Mouse (Mus musculus): ENCODE measurements at regions not wholly inside any gene's neighbourhood (a gene's known extent, or its start where the extent isn't known, plus 50 kb on each side); places are given as distances from the start of the nearest gene placed in this dataset.

- WGBS = 96% methylated on average over 6 of the region's 6 CpGs
- DNase-seq (ENCODE audit: low spot score) = no peak
- Histone ChIP-seq H3K9me3 (replicated peaks) (no peaks in the 10 kb centered on the region), H3K4me1 (no peaks in the 10 kb centered on the region), H3K36me3 (no peaks in the 10 kb centered on the region), H3K27me3 (ENCODE audit: low read depth, poor library complexity, severe bottlenecking) (no peaks in the 10 kb centered on the region), H3K27ac (no peak overlapping the region), H3K4me3 (no peak overlapping the region)
Measured at GRCm38 (mm10) chr3:70224846-70225245, 217.4 kb downstream of the Otol1 start.

- 83% methylated on average over 4 of the region's 4 CpGs for WGBS
- no peaks in the 10 kb centered on the region for H3K4me1 ChIP-seq
- H3K27ac ChIP-seq = no peak overlapping the region
- no peaks in the 10 kb centered on the region for H3K36me3 ChIP-seq
- no peak overlapping the region for H3K4me3 ChIP-seq
- H3K27me3 ChIP-seq (ENCODE audit: low read depth, poor library complexity, severe bottlenecking) = no peaks in the 10 kb centered on the region
- no peaks in the 10 kb centered on the region for H3K9me3 ChIP-seq (replicated peaks)
- DNase-seq (ENCODE audit: low spot score) = no peak
Measured at GRCm38 (mm10) chr3:70227165-70227564, 219.8 kb downstream of the Otol1 start.

- WGBS = 72% methylated on average over 3 of the region's 3 CpGs
- Histone ChIP-seq H3K27ac (no peak overlapping the region), H3K27me3 (ENCODE audit: low read depth, poor library complexity, severe bottlenecking) (no peaks in the 10 kb centered on the region), H3K9me3 (replicated peaks) (no peaks in the 10 kb centered on the region), H3K36me3 (no peaks in the 10 kb centered on the region), H3K4me1 (0 out of 2 replicates have a peak, but pooled peaks cover 6% of the 10 kb centered on the region), H3K4me3 (no peak overlapping the region)
- no peak for DNase-seq (ENCODE audit: low spot score)
Measured at GRCm38 (mm10) chr3:70248655-70249054, 241.2 kb downstream of the Otol1 start.

GRCm38 (mm10) chr3:70249922-70250321 is 242.5 kb downstream of the Otol1 start:
- H3K27ac ChIP-seq = no peak overlapping the region
- no peak overlapping the region for H3K4me3 ChIP-seq
- no peaks in the 10 kb centered on the region for H3K9me3 ChIP-seq (replicated peaks)
- 88% methylated on average over 4 of the region's 4 CpGs for WGBS
- H3K4me1 ChIP-seq = 0 out of 2 replicates have a peak, but pooled peaks cover 6% of the 10 kb centered on the region
- H3K36me3 ChIP-seq = no peaks in the 10 kb centered on the region
- no peaks in the 10 kb centered on the region for H3K27me3 ChIP-seq (ENCODE audit: low read depth, poor library complexity, severe bottlenecking)
- DNase-seq (ENCODE audit: low spot score) = no peak

- DNase-seq (ENCODE audit: low spot score) = no peak
Measured at GRCm38 (mm10) chr3:70250733-70251132, 243.3 kb downstream of the Otol1 start.

GRCm38 (mm10) chr3:70263318-70263717 is 255.9 kb downstream of the Otol1 start:
- no peaks in the 10 kb centered on the region for H3K27me3 ChIP-seq (ENCODE audit: low read depth, poor library complexity, severe bottlenecking)
- WGBS = 79% methylated on average over 3 of the region's 3 CpGs
- H3K4me1 ChIP-seq = no peaks in the 10 kb centered on the region; the same call in 1 of the 2 replicates
- no peak for DNase-seq (ENCODE audit: low spot score)
- H3K9me3 ChIP-seq (replicated peaks) = no peaks in the 10 kb centered on the region
- no peak overlapping the region for H3K4me3 ChIP-seq
- no peaks in the 10 kb centered on the region for H3K36me3 ChIP-seq
- no peak overlapping the region for H3K27ac ChIP-seq

More at GRCm38 (mm10) chr3:70250733-70251132, 243.3 kb downstream of the Otol1 start:
- H3K4me3 ChIP-seq = no peak overlapping the region
- no peaks in the 10 kb centered on the region for H3K27me3 ChIP-seq (ENCODE audit: low read depth, poor library complexity, severe bottlenecking)
- H3K4me1 ChIP-seq = 0 out of 2 replicates have a peak, but pooled peaks cover 6% of the 10 kb centered on the region
- 75% methylated on average over 7 of the region's 7 CpGs for WGBS
- no peaks in the 10 kb centered on the region for H3K36me3 ChIP-seq
- no peaks in the 10 kb centered on the region for H3K9me3 ChIP-seq (replicated peaks)
- no peak overlapping the region for H3K27ac ChIP-seq

GRCm38 (mm10) chr3:70288590-70289388 is 281.4 kb downstream of the Otol1 start:
- Histone ChIP-seq H3K36me3 (no peaks in the 10 kb centered on the region), H3K9me3 (replicated peaks) (no peaks in the 10 kb centered on the region), H3K4me3 (no peak overlapping the region), H3K27ac (no peak overlapping the region), H3K27me3 (ENCODE audit: low read depth, poor library complexity, severe bottlenecking) (no peaks in the 10 kb centered on the region), H3K4me1 (0 out of 2 replicates have a peak, but pooled peaks cover 3% of the 10 kb centered on the region)
- WGBS = 73% methylated on average over 7 of the region's 7 CpGs
- DNase-seq (ENCODE audit: low spot score) = peak; percentile 30

GRCm38 (mm10) chr3:70307556-70307955 is 300.1 kb downstream of the Otol1 start:
- Histone ChIP-seq H3K4me3 (no peak overlapping the region), H3K9me3 (replicated peaks) (no peaks in the 10 kb centered on the region), H3K4me1 (no peaks in the 10 kb centered on the region), H3K27me3 (ENCODE audit: low read depth, poor library complexity, severe bottlenecking) (no peaks in the 10 kb centered on the region), H3K36me3 (no peaks in the 10 kb centered on the region), H3K27ac (no peak overlapping the region)
- no peak for DNase-seq (ENCODE audit: low spot score)
- 98% methylated on average over 1 of the region's 1 CpGs for WGBS

- DNase-seq (ENCODE audit: low spot score) = no peak
- Histone ChIP-seq H3K4me3 (no peak overlapping the region), H3K4me1 (peaks cover under 1% of the 10 kb centered on the region; the same call in 1 of the 2 replicates), H3K27ac (no peak overlapping the region), H3K36me3 (no peaks in the 10 kb centered on the region), H3K9me3 (replicated peaks) (no peaks in the 10 kb centered on the region), H3K27me3 (ENCODE audit: low read depth, poor library complexity, severe bottlenecking) (no peaks in the 10 kb centered on the region)
- WGBS = 84% methylated on average over 3 of the region's 3 CpGs
Measured at GRCm38 (mm10) chr3:70308061-70308461, 300.6 kb downstream of the Otol1 start.

GRCm38 (mm10) chr3:70309304-70309703 is 301.9 kb downstream of the Otol1 start:
- H3K27ac ChIP-seq = no peak overlapping the region
- no peak for DNase-seq (ENCODE audit: low spot score)
- WGBS = 88% methylated on average over 4 of the region's 4 CpGs

GRCm38 (mm10) chr3:70311055-70311454 is 303.6 kb downstream of the Otol1 start:
- Histone ChIP-seq H3K9me3 (replicated peaks) (no peaks in the 10 kb centered on the region), H3K27ac (no peak overlapping the region), H3K27me3 (ENCODE audit: low read depth, poor library complexity, severe bottlenecking) (no peaks in the 10 kb centered on the region), H3K4me3 (no peak overlapping the region), H3K4me1 (peaks cover 5% of the 10 kb centered on the region), H3K36me3 (no peaks in the 10 kb centered on the region)
- no peak for DNase-seq (ENCODE audit: low spot score)

More at GRCm38 (mm10) chr3:70309304-70309703, 301.9 kb downstream of the Otol1 start:
- Histone ChIP-seq H3K27me3 (ENCODE audit: low read depth, poor library complexity, severe bottlenecking) (no peaks in the 10 kb centered on the region), H3K4me3 (no peak overlapping the region), H3K4me1 (peaks cover 5% of the 10 kb centered on the region), H3K36me3 (no peaks in the 10 kb centered on the region), H3K9me3 (replicated peaks) (no peaks in the 10 kb centered on the region)

GRCm38 (mm10) chr3:70312034-70312433 is 304.6 kb downstream of the Otol1 start:
- no peaks in the 10 kb centered on the region for H3K36me3 ChIP-seq
- H3K27me3 ChIP-seq (ENCODE audit: low read depth, poor library complexity, severe bottlenecking) = no peaks in the 10 kb centered on the region
- H3K9me3 ChIP-seq (replicated peaks) = no peaks in the 10 kb centered on the region
- no peak overlapping the region for H3K4me3 ChIP-seq
- WGBS = 92% methylated on average over 3 of the region's 3 CpGs
- DNase-seq (ENCODE audit: low spot score) = no peak
- no peak overlapping the region for H3K27ac ChIP-seq
- H3K4me1 ChIP-seq = peaks cover 5% of the 10 kb centered on the region

- no peaks in the 10 kb centered on the region for H3K27me3 ChIP-seq (ENCODE audit: low read depth, poor library complexity, severe bottlenecking)
Measured at GRCm38 (mm10) chr3:70313119-70313868, 305.9 kb downstream of the Otol1 start.

More at GRCm38 (mm10) chr3:70313119-70313868, 305.9 kb downstream of the Otol1 start:
- H3K9me3 ChIP-seq (replicated peaks) = no peaks in the 10 kb centered on the region
- no peaks in the 10 kb centered on the region for H3K36me3 ChIP-seq
- WGBS = 68% methylated on average over 7 of the region's 7 CpGs
- peaks cover 5% of the 10 kb centered on the region for H3K4me1 ChIP-seq
- no peak overlapping the region for H3K4me3 ChIP-seq
- no peak for DNase-seq (ENCODE audit: low spot score)
- H3K27ac ChIP-seq = 0 out of 2 replicates have a peak overlapping the region, but pooled peaks have one; percentile 42

Data from limb, embryonic 10.5 days (tissue).